Mouse (Mus musculus) urinary bladder, adult 18-20 months (tissue): ENCODE results near the gene Kcnq4.

Experiments
- DNase-seq, 2 experiments: peaks; one replicate each; pipeline ENCODE4 v3.0.0; 2022; ENCODE audit warnings: low spot score in 2 of 2, mixed read lengths in 2 of 2

Kcnq4 gene

DNA sequence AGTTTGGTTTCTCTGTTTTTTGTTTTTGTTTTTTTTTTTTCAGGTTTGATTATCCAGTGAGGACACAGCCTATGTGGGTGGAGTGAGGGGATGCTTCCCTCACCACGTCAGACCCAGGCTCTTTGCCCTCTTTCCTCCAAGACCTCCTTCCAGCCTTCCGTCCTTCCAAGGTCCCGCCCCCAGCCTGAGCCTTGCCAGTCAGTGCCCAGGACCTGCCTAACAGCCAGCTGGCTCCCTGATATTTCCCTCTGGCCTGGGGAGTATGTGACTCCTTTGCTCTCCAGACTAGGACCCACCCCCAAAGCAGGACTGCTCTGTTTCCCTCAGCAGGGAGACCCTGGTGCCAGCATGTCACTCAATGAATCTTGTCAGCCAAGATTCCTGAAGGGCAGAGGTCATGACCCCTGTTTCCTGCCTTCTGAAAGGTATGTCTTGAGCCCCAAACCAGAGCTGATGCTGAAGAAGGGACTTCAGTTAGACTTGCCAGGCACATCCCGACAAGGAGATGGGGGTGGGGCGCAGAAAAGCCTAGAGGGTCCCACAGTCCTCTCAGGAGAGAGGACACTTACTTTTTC is 22.8 kb downstream of the Kcnq4 start:
- DNase-seq, result no peak

DNA sequence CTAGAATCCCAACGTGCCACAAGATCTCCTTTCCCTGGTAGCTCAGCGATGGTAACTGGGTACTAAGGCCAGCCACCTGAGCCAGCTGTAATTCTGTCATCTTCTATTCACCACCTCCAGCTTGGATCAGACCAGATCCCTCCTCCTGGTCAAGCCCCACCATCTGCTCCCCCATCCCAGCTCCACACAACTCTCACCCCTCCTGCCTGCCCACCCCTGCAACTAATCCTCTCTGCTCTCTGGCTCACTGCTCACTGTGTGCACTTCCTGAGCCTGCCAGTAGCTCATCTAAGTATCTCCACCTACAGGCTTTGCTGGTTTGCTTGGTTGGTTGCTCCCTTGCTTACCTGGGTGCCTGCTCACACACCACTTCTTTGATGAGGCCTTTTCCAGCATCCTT is 26.8 kb downstream of the Kcnq4 start:
- DNase-seq, result no peak

DNA sequence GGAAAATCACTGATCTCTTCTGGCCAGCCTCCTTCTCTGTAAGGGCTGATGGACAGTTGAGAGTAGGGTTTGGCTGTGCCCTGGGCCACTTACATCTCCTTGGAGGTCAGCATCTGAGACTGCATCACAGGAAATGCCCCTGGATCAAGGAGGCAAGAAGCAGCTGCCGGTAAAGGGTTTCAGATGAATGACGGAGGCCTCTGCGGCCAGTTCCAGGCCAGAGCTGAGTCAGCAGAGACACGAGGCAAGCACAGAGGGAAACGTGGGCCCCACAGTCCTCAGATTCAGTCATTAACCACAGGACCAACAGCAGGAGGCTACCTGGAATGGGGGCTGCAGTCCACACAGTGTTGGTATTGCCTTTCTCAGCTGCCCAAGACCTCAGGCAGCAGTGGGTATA is 29.3 kb downstream of the Kcnq4 start:
- DNase-seq, result no peak

DNA sequence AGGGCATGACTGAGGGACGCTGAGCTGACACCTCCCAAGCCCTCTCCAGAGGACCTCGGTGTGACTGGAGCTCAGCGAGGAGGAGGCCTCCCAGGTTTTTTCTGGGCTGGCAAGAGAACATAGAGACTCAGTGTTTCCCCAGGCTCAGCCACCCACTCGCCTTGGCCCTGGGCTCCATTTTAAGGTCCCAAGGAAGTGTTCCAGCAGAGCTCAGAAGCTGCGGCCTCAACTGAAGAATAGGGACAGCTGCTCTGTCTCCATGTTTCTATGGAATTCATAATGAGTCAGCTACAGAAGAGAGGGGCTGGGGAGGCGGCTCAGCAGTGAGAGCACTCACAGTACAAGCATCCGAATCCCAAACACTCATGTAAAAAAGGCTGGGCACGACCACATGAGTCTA is 30.8 kb downstream of the Kcnq4 start:
- DNase-seq, result no peak

DNA sequence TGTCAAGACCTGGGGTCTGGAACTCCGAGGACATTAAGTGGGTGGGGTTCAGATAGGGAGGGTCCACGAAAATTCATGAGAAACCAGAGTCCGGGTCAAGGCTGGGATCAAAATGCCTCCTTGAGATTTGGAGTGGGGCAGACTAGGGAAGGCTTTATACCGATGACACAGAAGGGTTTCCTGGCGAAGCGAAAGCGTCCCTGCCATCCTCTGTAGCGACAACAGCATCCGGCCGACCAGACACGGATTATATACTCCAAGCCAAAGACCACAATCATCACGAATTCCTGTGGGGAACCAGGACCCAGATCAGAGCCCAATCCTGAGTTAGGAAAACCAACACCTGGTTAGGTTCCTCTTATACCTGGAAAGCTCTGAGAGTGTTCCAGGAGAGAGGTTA is 31.6 kb downstream of the Kcnq4 start:
- no peak for DNase-seq

DNA sequence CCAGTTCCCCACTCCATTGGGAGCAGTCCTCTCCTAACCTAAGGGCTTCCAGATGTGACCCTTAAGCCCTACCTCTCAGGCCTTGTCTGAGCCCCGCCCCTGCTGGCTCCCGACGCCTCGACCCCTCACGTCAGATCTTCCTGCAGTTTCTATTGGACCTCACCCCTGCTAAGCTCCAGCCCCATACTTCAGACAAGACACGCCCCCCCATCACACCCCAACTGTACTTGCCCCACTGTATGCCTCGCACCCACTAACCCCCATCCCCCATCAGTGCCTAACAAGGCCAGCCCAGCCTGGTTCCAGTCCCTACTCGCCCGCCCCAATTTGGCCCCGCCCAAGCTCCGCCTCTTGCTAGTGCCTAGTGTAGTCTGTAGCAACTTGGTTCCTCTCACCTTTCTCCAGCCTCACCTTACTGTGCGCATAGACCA is 32.3 kb downstream of the Kcnq4 start:
- DNase-seq, result peak; percentile 48 to 69

DNA sequence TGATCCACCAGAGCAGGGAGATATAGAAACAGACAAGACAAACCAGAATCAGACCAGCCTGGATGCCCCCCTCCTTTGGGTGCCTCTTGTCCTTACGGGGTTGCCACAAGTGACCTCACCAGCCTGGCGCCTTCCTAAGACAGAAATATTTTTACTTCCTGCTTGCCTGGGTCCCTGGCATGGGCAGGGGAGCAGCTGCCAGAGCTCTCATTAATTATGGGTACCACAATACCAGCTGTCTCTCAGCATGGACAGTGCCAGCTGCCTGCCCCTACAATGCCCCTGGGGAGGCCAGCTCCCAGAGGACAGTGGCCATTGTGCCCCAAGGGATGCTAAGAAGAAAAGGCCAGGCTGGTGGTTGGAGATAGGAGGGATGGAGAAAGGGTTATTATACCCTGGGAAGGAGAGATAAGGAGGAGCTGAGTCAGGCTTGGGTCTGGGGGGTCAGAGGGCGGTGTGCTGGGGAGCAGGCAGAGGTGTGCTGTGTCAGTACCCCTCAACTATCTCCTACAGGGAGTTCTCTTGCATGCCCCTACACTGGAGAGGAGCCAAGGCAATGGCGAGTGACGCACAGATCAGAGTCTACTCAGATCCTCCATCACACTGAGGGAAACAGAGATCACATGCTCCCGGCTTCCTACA is 34.4 kb downstream of the Kcnq4 start:
- no peak for DNase-seq

DNA sequence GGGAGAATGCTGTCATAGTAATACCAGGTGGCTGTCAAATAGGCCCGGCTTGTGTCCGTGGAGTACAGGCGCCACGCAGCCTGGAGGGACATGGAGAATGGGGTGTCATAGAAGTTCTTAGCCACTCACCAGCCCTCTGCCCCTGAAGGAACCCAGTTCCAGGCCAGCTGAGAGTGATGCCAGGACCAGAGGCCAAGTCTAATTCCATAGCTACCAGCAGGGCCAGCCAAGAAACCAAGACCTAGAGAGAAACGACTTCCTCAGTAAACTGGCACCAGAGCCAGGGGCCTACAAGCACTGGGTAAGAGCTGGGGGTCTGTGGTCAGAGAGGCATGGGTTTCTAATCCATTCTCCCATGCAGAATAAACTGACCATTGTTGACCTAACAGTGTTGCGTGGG is 35.4 kb downstream of the Kcnq4 start:
- DNase-seq, result no peak

DNA sequence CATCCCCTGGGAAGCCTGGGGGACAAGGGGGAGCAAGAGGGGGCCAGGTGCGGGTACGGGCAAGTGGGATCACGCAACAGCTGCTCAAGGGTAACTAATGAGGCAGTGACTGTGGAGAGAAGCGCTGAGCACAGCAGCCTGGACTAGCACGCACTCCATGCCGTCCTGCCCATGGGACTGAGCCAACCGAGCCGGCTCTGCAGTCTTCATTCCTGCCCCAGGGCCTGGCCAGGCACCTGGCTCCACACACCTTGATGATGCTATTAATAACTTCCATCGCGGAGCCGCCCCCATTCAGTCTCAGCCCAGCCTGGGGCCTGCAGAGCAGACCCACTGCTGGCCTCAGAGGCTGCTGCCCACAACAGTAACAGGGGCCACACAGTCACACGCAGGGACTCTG is 36.2 kb downstream of the Kcnq4 start:
- DNase-seq, result no peak

DNA sequence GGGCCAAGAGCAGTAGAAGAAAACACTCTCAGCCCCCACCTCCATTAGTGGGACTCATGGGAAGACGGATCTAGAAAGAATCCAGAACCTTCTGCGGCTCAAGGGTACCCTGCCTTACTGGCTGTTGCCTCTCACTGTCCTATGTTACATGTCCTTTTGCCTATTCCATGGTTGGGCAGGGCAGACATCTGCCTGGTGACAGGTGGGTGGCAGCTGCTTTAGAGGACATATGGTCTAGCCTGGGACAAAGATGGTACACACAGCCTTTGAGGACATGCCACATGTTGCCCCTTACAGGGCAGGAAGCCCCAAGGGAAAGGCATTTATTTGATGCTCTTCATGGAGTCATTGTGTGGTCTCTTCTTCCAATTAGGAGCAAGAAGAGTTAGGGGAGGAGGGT is 45.9 kb downstream of the Kcnq4 start:
- DNase-seq, result no peak

DNA sequence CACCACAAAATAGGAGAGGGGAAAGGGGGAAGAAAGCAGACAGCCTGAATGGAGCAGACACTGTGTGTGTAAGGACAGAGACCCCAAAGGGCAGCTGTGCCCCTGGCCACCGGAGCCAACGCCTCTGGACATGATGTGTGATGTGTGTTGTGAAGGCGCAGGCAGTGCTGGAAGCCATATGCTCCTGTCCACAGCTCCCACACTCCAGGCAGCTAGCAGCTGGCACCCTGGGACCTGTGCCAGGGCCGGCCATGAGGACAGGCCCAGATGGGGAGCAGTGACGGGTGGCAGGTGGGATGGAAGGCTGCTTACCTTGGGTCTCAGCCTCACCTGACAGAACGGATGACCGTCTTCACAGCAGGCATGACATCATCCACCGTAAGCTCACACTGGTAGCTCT is 46.4 kb downstream of the Kcnq4 start:
- DNase-seq, result no peak

DNA sequence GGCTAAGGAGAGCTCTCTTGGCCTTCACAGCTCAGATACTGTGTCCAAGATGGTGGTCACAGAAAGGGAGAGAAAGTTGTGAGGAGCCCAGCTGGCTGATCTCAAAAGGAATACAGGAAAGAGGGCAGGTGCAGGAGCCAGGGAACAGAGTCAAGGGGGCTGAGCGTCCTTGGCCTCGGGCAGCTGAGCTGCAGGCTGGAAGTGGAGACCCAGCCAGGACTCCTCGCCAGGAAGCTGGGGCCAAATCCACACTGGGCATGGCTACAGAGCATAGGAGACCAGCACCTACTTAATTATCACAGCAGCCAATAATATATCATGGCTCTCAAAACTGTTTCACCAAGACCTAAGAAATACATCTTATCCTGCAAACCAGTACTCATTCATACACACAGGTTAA is 47.2 kb downstream of the Kcnq4 start:
- DNase-seq, result no peak

DNA sequence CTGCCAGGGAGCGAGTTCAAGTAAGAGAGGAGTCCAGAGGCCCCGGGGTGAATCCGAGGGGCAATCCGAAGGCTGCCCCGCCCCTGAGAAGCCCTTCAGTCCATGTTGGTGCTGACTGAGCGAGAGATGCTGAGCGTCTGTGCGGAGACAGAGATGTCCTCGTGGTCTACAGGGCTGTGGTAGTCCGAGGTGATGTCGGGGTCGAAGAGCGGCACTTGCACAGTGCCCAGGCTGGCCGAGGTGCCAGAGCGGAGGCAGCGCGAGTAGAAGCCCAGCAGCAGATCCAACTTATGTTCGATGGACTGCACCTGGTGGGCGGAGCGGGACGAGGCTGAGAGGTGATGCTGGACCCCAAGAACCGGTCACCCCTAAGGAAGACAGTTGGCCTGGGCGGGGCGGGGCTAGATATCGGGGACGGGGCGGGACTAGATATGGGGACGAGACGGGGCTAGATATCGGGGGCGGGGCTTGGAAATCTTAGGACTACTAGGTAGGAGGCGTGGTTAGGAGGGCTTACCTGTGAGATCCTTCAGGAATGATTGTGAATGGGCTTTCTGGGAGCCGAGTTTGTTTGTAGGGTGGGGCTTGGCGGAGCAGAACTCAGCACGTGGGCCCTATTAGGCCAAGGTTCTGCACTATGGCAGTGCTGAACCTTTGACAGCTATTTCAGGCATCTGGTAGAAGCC is 50.5 kb downstream of the Kcnq4 start:
- DNase-seq, result no peak

DNA sequence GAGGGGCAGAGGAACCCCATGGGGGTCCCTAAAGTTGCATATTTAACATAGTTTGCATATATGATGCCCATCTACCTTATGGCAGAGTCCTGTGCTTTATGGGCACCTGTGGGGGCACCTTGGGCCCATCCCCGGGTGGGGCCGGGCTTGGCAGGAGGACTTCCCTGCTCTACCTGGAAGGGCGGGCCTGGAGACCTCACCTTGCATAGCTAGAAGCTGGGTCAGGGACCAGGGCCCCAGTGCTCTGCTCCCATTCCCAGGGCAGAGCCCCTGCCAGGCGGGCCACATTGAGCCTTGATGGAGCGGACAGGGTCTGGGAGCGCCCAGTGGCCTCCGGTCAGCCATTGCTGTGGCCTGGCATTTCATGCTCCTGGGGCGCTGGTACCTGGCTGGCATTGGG is 51.1 kb downstream of the Kcnq4 start:
- DNase-seq, result no peak

DNA sequence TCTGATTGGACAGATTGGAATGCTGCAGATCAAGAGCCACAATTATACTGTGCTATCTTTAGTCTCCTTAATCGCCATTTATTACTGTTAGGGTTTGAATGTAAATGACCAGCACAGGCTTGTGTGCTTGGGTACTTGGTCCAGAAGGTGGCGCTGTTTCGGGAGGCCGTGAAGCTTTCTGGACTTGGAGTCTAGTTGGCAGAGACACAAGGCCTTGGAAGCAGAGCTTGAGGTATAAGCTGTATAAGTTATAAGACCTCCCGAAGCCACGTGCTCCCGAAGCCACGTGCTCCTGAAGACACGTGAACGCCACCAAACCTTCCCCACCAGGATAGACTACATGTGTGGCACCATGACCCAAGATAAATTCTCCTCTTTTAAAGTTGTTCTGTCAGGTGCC is 55.7 kb downstream of the Kcnq4 start:
- no peak for DNase-seq

DNA sequence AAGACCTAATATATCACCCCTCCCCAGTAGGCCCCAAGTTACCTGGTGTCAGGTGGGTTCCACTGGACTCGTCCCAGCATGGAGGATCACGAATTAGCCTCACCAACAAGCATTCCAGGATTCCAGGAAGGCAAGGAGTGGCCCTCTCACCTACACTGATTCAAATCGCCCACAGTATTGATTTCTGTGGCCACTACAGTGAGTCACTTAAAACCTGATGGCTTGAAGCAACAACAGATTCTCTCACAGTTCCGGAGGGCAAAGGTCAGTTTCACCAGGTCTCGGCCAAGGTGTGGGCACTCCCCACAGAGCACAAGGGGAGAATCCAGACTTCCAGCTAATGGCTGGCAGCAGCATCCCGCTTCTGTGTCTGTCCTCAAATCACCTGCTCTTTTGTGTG is 59.1 kb downstream of the Kcnq4 start:
- DNase-seq, result no peak

DNA sequence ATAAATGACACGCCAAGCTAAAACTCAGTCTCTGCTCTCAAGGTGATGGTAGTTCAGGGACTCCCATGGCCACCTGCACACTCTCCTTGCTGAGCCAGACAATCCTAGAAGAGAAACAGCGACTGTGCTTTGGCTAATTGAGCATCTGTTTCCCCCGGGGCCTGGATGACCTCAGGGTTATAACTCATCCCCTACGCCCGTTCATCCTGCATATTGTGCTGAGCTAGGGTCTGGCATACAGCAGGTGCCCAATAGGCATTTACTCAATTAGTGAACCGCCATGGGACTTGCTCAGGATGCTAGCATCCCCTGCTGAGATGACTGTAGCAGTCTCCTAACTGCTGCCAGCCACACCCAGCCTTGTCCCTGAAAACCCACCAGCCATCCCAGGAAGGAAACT is 61.1 kb downstream of the Kcnq4 start:
- no peak for DNase-seq

DNA sequence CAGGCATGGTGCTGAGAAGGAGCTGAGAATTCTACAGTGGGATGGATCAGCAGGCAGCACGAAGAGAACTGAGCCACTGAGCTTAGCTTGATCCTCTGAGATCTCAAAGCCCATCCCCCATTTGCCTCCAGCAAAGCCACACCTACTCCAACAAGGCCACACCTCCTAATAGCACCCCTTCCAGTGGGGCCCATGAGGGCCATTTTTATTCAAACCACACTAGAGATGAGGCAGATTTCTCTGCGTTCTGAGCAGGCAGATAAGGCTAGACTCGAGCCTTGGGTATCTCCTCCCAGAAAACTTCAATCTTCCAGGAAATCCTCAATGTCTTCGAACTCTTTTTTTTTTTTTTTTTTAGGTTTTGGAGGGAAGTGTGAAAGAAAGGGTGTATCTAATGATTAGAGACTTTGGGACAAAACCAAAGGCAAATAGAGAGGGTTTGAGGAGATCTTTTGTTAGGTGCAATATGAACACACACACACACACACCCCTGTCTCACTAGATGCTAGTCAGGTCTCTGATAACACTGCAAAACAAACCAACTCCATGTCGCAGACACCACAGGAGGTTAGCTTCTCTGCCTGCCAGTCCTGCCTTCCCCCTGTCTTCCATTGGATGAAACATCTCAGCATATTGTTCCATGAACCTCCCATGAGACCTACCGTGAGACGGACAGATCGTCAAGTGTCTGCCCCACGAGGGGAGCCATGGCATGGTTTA is 65.0 kb downstream of the Kcnq4 start:
- DNase-seq, result no peak

DNA sequence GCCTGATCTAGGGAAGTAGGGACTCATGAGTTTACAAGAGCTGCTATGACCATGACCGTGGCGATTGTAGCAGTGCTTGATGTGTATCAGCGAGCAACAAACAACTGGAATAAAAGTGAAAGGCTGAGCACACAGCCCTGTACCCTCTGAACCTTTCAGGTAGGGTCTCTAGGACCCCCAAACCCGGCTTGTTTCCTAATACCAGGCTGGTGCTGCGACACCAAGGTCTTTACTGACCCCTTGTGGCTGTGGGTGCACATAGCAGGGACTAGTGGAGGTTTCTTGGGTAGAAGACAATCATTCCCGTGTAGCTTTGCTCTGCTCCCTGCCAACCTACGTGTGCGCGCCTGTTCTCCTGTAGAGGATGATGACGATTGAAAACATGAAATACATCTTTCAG is 66.2 kb downstream of the Kcnq4 start:
- DNase-seq, result no peak

DNA sequence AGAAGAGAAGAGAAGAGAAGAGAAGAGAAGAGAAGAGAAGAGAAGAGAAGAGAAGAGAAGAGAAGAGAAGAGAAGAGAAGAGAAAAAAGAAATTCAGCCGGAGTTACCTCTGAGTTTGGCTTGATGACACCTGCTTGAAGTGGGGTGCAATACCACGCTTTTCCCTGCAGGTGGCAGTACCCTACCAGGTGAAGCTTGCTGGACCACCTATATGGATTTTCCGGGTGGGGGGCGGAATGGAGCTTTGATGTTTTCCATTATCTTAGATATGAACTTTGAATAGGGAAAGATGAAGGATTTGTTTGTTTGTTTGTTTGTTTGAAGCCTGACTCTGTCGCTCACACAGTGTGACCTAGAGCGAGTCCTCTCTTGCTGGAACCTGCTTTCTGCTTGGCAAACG is 67.5 kb downstream of the Kcnq4 start:
- no peak for DNase-seq

DNA sequence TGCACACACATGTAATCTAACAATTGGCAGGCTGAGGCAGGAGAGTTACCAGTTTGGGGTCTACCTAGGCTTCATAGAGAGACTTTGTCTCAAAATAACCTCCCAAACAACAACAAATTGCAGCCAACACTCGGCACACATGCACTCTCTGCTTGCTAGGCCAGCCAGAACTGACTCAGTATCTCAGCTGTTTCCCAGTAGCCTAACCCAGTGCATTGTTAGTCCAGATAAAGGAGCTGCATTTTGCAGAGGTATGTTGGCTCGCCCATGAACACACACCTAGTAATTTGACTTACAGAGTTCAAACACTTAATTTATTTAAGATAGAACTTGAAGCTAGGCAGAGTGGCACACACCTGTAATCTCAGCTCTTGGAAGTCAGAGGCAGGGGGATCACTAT is 72.8 kb downstream of the Kcnq4 start:
- DNase-seq, result no peak

DNA sequence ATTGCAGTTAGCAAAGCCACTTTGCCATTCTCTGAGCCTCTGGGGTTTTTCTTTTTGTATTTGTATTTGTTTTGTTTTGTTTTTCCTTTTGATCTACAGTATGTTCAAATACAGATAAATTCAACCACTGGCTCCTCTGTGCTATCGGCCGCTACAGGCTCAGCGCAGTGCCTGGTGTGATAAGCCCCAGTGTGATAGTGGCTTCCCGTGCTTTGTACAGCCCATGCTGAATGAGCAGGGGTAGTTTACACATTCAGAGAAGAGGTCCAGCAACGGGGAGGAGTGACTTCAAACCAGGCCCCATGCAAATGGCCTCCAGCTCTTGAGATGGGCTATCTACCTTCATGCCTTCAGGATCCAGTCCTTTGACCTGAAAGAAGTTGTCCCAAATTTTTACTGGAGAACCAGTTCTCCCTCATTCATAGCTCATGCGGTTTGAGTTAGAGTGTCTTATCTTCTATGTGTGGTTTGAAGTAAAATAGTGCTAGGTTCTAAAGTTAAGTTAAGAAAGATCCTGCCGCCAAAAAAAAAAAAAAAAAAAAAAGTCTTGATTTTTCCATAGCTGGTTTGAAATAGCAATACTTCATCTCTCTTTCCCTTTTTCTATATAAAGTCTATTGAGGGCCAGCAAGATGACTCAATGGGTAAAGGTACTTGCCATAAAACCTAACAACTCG is 73.5 kb downstream of the Kcnq4 start:
- no peak for DNase-seq
